Mouse (Mus musculus): ENCODE measurements at regions not wholly inside any gene's neighbourhood (a gene's known extent, or its start where the extent isn't known, plus 50 kb on each side); places are given as distances from the start of the nearest gene placed in this dataset.

- Histone ChIP-seq H3K4me3 (ENCODE audit: low read depth, low read length) (no peak overlapping the region), H3K36me3 (replicated peaks; ENCODE audit: insufficient read depth, low read length) (no peaks in the 10 kb centered on the region), H3K27ac (ENCODE audit: low read depth) (no peak overlapping the region), H3K4me1 (ENCODE audit: insufficient read depth) (no peaks in the 10 kb centered on the region), H3K4me2 (ENCODE audit: low read depth, low read length) (peak overlapping the region; percentile 14; the same call in 1 of the 2 replicates), H3K9ac (replicated peaks) (no peak overlapping the region), H3K27me3 (ENCODE audit: insufficient read depth, low read length) (no peaks in the 10 kb centered on the region), H3K9me3 (ENCODE audit: low read length) (no peaks in the 10 kb centered on the region)
- TF ChIP-seq CTCF (IDR thresholded peaks at IDR 0.05; ENCODE audit: low read depth), result no peak
- TF ChIP-seq EP300 (IDR thresholded peaks at IDR 0.05; ENCODE audit: low read depth), result no peak
- ATAC-seq (no peak), DNase-seq (no peak)
- WGBS (ENCODE audit: insufficient replicate concordance), result 17% methylated on average over 21 of the region's 21 CpGs
Measured at GRCm38 (mm10) chr7:69992383-69993327, 373.9 kb downstream of the Nr2f2 start.

GRCm38 (mm10) chr7:69991982-69992381 is 374.6 kb downstream of the Nr2f2 start:
- H3K9me3 ChIP-seq (ENCODE audit: low read length), result no peaks in the 10 kb centered on the region
- no peak overlapping the region for H3K4me2 ChIP-seq (ENCODE audit: low read depth, low read length)
- TF ChIP-seq CTCF (IDR thresholded peaks at IDR 0.05; ENCODE audit: low read depth), result no peak
- no peak for TF ChIP-seq EP300 (IDR thresholded peaks at IDR 0.05; ENCODE audit: low read depth)
- no peak overlapping the region for H3K9ac ChIP-seq (replicated peaks)
- no peaks in the 10 kb centered on the region for H3K27me3 ChIP-seq (ENCODE audit: insufficient read depth, low read length)
- H3K4me3 ChIP-seq (ENCODE audit: low read depth, low read length), result no peak overlapping the region
- WGBS (ENCODE audit: insufficient replicate concordance), result 42% methylated on average over 3 of the region's 3 CpGs
- DNase-seq, result no peak
- no peak overlapping the region for H3K27ac ChIP-seq (ENCODE audit: low read depth)
- H3K36me3 ChIP-seq (replicated peaks; ENCODE audit: insufficient read depth, low read length), result no peaks in the 10 kb centered on the region
- ATAC-seq, result no peak
- H3K4me1 ChIP-seq (ENCODE audit: insufficient read depth), result no peaks in the 10 kb centered on the region

GRCm38 (mm10) chr7:69988704-69989103 is 377.8 kb downstream of the Nr2f2 start:
- no peak overlapping the region for H3K9ac ChIP-seq (replicated peaks)
- no peak overlapping the region for H3K4me3 ChIP-seq (ENCODE audit: low read depth, low read length)
- ATAC-seq, result no peak
- no peaks in the 10 kb centered on the region for H3K9me3 ChIP-seq (ENCODE audit: low read length)
- TF ChIP-seq EP300 (IDR thresholded peaks at IDR 0.05; ENCODE audit: low read depth), result no peak
- TF ChIP-seq CTCF (IDR thresholded peaks at IDR 0.05; ENCODE audit: low read depth), result no peak
- H3K27me3 ChIP-seq (ENCODE audit: insufficient read depth, low read length), result no peaks in the 10 kb centered on the region
- H3K27ac ChIP-seq (ENCODE audit: low read depth), result no peak overlapping the region
- WGBS (ENCODE audit: insufficient replicate concordance), result 47% methylated on average over 5 of the region's 5 CpGs
- no peaks in the 10 kb centered on the region for H3K4me1 ChIP-seq (ENCODE audit: insufficient read depth)
- H3K36me3 ChIP-seq (replicated peaks; ENCODE audit: insufficient read depth, low read length), result no peaks in the 10 kb centered on the region
- no peak for DNase-seq
- no peak overlapping the region for H3K4me2 ChIP-seq (ENCODE audit: low read depth, low read length)

GRCm38 (mm10) chr7:69981301-69981700 is 385.2 kb downstream of the Nr2f2 start:
- Histone ChIP-seq H3K36me3 (replicated peaks; ENCODE audit: insufficient read depth, low read length) (no peaks in the 10 kb centered on the region), H3K9me3 (ENCODE audit: low read length) (no peaks in the 10 kb centered on the region), H3K27me3 (ENCODE audit: insufficient read depth, low read length) (no peaks in the 10 kb centered on the region), H3K9ac (replicated peaks) (no peak overlapping the region), H3K4me1 (ENCODE audit: insufficient read depth) (no peaks in the 10 kb centered on the region), H3K4me2 (ENCODE audit: low read depth, low read length) (no peak overlapping the region), H3K27ac (ENCODE audit: low read depth) (no peak overlapping the region), H3K4me3 (ENCODE audit: low read depth, low read length) (no peak overlapping the region)
- ATAC-seq (no peak), DNase-seq (no peak)
- 57% methylated on average over 2 of the region's 2 CpGs for WGBS (ENCODE audit: insufficient replicate concordance)
- TF ChIP-seq EP300 (IDR thresholded peaks at IDR 0.05; ENCODE audit: low read depth), result no peak
- TF ChIP-seq CTCF (IDR thresholded peaks at IDR 0.05; ENCODE audit: low read depth), result no peak

- 76% methylated on average over 3 of the region's 3 CpGs for WGBS (ENCODE audit: insufficient replicate concordance)
Measured at GRCm38 (mm10) chr7:69976369-69976768, 390.2 kb downstream of the Nr2f2 start.

GRCm38 (mm10) chr7:69964002-69964401 is 402.5 kb downstream of the Nr2f2 start:
- 69% methylated on average over 8 of the region's 8 CpGs for WGBS (ENCODE audit: insufficient replicate concordance)
- TF ChIP-seq EP300 (IDR thresholded peaks at IDR 0.05; ENCODE audit: low read depth) (no peak), CTCF (IDR thresholded peaks at IDR 0.05; ENCODE audit: low read depth) (no peak)
- H3K27ac ChIP-seq (ENCODE audit: low read depth), result no peak overlapping the region
- H3K4me3 ChIP-seq (ENCODE audit: low read depth, low read length), result no peak overlapping the region
- no peaks in the 10 kb centered on the region for H3K27me3 ChIP-seq (ENCODE audit: insufficient read depth, low read length)
- H3K9ac ChIP-seq (replicated peaks), result no peak overlapping the region
- ATAC-seq (no peak), DNase-seq (no peak)
- H3K4me2 ChIP-seq (ENCODE audit: low read depth, low read length), result no peak overlapping the region
- no peaks in the 10 kb centered on the region for H3K4me1 ChIP-seq (ENCODE audit: insufficient read depth)
- H3K9me3 ChIP-seq (ENCODE audit: low read length), result no peaks in the 10 kb centered on the region
- H3K36me3 ChIP-seq (replicated peaks; ENCODE audit: insufficient read depth, low read length), result no peaks in the 10 kb centered on the region

More at GRCm38 (mm10) chr7:69976369-69976768, 390.2 kb downstream of the Nr2f2 start:
- no peak overlapping the region for H3K9ac ChIP-seq (replicated peaks)
- no peaks in the 10 kb centered on the region for H3K27me3 ChIP-seq (ENCODE audit: insufficient read depth, low read length)
- no peaks in the 10 kb centered on the region for H3K36me3 ChIP-seq (replicated peaks; ENCODE audit: insufficient read depth, low read length)
- H3K4me1 ChIP-seq (ENCODE audit: insufficient read depth), result no peaks in the 10 kb centered on the region
- no peak for TF ChIP-seq CTCF (IDR thresholded peaks at IDR 0.05; ENCODE audit: low read depth)
- TF ChIP-seq EP300 (IDR thresholded peaks at IDR 0.05; ENCODE audit: low read depth), result no peak
- no peak overlapping the region for H3K27ac ChIP-seq (ENCODE audit: low read depth)
- ATAC-seq (no peak), DNase-seq (no peak)
- H3K4me2 ChIP-seq (ENCODE audit: low read depth, low read length), result no peak overlapping the region
- no peaks in the 10 kb centered on the region for H3K9me3 ChIP-seq (ENCODE audit: low read length)
- H3K4me3 ChIP-seq (ENCODE audit: low read depth, low read length), result no peak overlapping the region
